Mouse (Mus musculus): ENCODE data around the gene Mreg.

Gene Mreg

DNA sequence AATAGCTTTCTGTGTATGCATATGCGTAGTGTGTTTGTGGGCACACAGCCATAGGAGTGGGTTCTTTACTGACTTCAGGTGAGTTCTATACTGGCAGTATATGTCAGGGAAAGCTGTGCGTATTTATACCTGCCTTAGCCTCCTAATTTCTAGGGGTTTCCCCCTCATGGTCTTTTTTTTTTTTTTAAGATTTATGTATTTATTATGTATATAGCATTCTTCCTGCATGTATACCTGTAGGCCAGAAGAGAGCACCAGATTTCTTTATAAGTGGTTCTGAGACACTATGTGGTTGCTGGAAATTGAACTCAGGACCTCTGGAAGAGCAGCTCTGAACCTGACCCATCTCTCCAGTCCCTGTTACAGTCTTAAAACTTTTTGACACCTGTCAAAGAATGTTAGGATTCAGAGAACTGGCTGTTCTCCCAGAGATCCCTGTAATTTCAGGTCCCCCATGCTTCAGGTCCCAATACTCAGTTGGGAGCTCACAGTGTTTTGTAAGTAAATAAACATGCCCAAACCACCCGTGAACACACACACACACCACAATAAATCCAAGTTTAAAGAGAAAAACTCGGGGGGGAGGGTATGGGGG lies 14.9 kb upstream of the Mreg start:
- no peak for DNase-seq (ENCODE audit: low spot score)

DNA sequence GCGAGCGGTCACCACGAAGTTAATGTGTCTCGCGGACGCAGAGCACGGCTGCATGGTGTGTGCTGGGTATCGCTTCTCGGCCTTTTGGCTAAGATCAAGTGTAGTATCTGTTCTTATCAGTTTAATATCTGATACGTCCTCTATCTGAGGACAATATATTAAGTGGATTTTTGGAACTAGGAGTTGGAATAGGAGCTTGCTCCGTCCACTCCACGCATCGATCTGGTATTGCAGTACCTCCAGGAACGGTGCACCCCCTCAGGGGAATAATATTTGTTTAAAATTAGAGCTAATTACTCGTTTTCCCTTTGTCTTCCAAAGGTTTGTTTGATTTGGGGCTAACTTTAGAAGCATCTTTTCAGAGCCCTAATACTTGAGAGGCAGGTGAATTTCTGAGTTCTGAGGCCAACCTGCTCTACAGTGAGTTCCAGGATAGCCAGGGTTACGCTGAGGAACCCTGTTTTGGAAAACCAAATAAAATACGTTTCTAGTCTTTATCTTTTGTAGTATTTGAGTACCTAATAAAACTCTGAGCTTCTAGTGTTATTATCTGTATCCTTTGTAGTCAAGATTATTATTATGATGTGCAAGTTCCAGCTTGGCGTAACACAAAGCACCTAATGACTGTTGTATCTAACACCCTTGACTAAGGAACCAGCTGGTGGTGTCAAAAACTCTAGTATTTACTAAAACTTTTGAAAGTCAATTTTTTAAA lies 14.2 kb upstream of the Mreg start:
- peak; percentile 51 for DNase-seq (ENCODE audit: low spot score)

DNA sequence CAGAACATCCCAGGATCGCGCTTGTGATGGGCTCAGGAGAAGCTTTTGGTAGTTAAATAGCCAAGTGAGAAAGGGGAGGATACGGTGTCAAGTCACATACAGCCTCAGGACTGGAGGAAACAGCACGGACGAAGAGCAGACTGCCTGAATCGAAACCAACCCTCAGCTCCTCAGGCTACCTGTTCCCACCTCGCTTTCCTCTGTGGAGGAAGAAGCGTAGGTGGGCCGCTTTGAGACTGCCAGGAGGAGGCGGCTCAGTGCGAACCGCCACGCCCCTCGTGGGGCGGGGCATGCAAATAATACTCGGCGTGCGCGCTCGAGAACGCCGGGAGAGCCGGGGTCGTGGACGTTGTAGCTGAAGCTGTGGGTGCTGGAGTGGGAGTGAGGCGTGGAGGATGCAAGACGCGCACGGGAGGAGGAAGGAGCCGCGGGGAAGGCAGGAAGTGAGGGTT lies 13.6 kb upstream of the Mreg start:
- peak; percentile 66 for DNase-seq (ENCODE audit: low spot score)

DNA sequence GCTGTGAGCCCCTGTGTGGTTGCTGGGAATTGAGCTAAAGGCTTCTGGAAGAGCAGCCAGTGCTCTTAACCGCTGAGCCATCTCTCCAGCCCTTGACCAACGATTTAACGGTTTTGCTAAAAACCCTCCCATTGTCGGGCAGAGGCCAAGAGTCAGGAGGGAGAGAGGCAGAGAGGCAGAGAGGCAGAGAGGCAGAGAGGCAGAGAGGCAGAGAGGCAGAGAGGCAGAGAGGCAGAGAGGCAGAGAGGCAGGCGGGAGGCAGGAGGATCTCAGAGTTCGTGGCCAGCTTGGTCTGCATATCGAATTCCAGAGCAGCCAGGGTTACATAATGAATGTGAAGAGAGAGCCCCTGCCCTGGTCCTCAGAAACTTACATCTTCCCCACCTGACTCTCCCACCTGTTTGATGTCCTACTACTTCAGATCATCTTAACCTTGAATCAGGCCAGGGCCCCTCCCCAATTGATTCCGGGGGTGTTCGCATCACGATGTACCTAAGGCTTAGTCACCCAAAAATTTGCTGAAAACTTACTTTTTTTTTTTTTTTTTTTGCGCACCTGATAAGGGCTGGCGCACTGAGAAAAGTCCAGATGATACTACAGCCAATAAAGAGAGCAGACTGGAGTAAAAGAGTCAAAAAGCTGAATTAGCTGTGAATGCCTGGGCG lies 13.1 kb upstream of the Mreg start:
- no peak for DNase-seq (ENCODE audit: low spot score)

DNA sequence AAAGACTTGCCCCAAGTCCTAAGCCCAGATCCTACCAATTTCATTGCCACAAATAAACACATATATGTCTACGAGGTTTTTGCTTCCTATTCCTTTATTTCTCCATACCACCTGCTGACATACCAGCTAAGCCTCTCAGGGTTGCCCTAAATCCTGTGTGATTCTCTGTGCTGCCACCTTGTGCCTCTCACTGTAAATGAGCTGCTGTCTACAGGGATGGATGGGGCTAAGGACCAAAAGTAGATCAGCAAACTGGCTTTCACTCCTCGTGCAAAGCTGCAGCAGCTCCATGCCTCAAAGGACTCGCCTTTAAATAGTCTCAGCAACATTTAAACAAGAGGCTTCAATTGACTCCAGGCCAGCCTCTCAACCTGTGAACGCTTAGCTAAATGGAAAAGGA lies 7.9 kb upstream of the Mreg start:
- DNase-seq (ENCODE audit: low spot score) = peak; percentile 41

DNA sequence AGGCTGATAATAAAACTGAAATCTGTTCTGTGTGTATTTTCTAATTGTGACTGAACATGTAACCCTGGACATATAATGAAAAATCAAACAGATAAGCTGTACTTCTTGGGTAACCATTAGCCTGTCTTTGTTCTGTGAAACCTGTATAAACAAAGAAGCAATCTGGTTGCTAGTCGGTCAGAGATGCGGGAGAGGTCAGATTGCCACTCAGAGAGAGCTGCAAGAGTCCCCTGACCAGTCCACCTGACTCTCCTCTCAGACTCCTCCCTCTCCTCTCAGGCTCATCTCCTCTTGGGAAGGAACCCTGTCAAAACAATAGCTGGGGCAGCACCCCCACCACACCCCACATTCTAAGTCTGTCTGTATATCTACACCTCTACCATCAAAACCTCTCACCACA lies 7.0 kb upstream of the Mreg start:
- DNase-seq (ENCODE audit: low spot score) = no peak

DNA sequence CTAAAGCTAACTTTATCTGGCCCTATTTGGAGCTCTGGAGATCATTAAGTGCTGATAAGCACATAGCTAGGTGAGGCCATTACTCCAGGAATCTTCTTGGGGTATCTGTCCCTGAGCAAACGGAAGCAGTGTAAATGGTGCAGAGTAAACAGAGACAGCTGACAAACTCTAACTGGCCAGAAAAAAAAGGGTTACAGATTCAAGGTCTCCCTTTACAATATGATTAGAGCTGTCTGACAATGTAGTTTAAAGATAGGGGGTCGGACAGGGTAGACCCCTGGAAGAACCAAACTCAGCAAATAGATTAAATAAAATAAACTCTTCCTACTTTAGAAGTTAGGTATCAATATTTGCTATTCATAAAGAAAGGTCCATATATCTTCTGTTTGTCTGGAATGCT lies 6.5 kb upstream of the Mreg start:
- DNase-seq (ENCODE audit: low spot score) = no peak

DNA sequence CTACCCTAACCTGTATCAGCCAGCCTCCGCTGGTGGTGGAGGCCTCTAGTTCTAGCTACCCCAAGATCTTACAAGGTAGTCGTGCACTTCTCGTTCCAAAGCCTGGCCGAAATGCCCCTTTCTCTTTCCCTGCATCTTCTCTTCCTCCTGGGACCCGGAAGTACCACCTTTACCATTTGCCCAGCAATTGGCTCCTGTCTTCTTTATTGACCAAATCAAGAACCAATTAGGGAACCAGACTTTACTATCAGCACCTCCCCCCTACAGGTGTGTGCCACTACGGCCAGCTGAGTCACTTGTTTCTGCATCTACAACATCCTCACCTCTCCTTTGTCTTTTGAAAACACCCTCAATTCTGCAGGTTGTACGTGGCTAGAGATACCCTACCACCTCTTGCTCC lies 4.7 kb upstream of the Mreg start:
- DNase-seq (ENCODE audit: low spot score) = no peak

DNA sequence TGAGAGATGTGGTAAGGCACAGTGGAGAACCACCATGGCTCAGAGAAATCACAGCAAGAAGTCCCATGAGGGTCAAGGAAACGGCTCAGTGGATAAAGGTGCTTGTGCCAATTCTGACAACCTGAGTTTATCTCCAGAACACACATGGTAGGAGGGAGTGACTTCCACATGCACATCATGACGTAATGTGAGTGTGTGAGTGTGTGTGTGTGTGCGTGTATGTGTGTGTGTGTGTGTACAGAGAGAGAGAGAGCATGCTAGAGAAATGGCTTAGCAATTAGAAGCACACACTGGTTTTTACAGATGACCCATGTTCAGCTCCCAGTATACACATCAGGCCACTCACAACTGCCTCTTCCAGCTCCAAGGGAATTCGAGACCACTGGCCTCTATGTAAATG lies 3.1 kb upstream of the Mreg start:
- DNase-seq (ENCODE audit: low spot score) = no peak

DNA sequence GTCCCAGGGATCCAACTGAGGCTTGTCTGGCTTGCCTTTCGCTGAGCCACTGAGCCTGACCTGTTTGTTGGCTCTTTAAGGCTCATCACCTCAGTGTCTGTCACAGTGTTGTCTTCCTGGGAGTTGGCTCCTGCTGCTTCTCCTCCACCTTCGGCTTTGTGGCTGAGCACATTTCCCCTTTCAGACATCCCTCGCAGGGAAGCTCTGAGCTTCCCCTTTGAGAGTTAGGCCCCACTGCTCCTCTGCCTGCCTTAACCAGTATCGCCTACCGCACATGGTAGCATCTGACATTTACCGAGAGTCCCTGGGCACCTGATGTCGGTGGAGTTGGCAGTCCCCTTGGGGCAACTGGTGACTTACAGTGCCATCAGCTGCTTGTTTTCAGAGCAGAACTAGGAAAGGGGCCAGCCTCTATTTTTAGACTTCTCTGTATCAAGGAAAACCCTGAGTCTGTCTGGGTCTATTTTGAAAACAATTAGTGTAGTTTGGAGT lies 2.4 kb upstream of the Mreg start:
- DNase-seq (ENCODE audit: low spot score) = peak; percentile 73

DNA sequence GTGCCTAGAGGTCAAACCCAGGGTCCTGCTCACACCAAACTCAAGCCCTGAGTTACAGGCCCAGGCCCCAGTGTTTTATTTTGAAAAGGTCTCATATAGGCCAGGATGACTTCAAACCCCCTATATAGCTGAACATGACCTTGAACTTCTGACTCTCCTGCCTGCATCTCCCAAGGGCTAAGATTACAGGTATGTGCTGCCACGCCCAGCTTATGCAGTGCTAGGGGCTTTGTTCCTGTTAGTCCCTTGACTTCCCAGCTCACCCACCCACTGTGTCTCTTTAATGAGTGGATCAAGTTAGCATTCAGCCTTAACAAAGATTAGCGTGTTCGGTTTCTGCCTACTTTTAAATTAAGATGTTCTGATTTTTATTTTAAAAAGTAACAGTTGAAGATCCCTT lies 1.8 kb upstream of the Mreg start:
- DNase-seq (ENCODE audit: low spot score) = no peak

DNA sequence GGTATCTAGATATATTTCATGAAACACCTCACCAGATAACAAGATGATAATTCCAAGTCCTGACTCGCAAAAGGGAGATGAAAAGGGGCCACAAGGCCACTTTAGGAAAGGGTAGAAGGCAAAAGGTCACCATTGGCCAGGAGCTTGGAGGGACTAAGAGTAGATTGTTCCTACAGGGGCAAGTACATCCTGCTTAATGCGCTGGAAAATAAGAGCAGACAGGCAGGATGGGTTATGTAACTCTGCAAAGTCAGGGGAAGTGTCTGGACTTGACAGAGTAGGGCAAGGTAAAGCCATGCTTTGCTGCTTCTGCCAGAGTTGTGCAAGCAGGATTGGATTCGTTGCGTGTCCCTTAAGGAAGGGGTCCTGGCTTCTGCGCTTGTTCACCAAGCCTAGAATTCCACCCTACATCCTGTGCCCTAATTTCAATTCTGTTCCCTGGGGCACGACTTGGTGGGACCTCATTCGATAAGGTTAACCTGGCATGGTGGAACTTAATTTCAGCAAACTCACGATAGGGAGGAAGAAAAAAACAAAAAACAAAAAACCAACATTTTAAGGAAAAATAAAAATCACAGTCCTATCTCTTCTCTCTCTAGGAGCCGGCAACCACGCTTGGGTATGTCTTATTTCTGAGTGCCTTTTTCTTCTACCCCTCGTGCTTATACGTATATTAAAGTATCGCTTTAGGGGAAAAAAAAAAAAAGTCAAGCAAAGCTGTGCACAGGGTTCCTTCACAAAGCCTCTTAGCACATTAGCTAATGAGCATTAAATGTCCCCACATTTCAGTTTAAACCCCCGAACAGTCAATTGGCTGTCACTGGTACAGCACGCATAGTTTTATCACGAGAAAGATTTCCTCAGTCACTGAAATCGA lies 1.1 kb downstream of the Mreg start:
- no peak for DNase-seq (ENCODE audit: low spot score)

DNA sequence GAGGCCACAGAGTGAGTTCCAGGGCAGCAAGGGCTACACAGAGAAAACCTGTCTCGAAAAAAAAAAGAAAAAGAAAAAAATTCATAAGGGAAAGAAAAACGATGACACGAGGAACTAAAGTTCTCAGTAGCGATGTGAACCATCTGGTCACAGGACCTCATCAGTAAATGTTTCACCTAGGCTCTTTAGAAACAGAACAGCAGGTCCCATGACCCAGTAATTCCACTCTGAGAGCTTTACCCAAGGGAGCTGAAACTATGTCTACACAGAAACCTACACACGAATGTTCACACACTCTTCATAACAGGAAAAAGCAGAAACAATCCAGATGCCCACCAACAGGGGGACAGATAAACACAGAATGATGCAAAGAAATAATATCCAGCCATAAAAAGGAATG lies 4.0 kb downstream of the Mreg start:
- DNase-seq (ENCODE audit: low spot score) = no peak

DNA sequence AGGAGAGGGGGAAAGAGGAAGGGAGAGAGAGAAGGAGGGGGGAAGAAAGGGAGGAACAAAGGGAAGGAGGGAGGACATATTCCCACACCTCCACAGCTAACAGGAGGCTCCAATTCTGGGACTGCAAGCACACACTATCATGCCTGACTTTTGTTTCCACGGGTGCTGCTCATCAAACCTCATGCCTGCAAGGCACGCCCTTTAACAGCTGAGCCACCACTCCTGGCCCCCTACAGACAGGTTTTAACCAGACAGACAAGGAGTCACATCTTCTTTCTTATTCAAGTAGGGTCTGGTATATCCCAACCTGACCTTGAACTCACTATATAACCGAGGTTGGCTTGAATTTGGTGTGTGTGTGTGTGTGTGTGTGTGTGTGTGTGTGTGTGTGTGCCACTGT lies 7.0 kb downstream of the Mreg start:
- DNase-seq (ENCODE audit: low spot score) = no peak

DNA sequence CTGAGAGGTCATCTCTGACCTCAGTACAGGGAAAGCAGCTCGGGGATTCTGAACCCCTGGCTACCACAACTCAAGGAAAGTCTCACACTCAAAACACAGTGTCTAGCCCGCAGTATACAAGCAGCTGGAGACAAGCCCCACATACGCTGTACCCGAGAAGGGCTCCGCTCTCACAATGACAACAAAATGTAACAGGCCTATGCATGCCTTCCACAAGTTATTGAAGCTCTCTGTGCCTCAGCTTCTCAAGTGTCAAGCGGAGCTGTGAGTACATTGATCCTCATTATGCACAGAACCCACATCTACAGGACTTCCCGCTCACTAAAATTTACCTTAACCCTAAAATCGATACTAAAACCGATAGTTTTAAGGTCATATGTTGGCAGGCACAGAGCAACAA lies 8.9 kb downstream of the Mreg start:
- no peak for DNase-seq (ENCODE audit: low spot score)

DNA sequence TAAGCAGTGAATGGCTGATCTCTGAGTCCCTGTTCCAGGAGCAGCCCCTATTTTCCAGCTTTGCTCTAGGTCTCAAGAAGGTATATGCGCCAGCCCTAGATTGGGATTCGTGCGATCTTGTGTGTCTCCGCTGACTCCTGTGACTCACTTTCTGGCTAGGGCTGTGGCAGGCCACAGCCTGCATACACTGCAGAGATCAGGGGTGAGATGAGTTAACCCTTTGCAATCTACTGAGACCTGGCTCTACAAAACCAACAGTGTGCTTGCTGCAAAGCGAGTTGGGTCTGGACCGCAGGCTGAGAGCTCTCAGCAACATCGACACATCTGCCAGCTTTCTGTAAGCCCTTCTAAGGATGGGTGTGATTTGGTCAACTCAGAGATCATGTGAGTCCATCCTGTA lies 9.4 kb downstream of the Mreg start:
- no peak for DNase-seq (ENCODE audit: low spot score)

DNA sequence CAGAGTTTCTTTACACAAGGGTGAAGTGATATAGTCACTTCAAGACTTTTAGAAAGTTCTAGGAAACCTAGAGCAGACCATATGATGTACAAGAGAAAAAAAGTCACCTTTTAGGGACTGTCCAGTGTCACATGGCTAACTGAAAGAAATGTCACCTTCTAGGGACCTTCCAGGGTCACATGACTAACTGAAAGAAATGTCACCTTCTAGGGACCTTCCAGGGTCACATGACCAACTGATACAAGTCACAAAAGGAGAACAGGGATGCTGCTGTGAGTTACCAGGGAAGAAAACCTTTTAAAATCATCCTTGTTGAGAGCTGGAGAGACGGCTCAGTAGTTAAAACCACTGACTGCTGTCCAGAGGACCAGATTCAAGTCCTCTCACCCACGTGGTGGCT lies 10.0 kb downstream of the Mreg start:
- DNase-seq (ENCODE audit: low spot score) = no peak

DNA sequence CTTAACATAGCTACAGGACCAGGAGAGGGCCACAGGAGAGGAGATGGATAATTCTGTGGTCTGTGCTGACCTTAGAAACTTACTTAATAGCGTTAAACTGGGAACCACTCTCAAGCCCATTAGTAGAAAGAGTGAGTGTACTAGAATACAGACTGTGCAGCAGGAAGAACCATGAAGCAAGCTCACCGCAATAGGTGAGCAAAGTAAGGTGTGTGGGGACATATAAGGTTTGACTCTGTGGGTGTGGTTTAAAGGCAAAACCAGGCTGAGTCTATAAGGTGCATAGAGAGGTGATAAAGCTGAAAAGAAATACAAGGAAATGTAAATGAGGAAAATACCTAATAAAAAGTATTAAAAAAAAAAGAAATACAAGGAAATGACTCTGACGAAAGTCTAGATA lies 11.0 kb downstream of the Mreg start:
- DNase-seq (ENCODE audit: low spot score) = no peak

DNA sequence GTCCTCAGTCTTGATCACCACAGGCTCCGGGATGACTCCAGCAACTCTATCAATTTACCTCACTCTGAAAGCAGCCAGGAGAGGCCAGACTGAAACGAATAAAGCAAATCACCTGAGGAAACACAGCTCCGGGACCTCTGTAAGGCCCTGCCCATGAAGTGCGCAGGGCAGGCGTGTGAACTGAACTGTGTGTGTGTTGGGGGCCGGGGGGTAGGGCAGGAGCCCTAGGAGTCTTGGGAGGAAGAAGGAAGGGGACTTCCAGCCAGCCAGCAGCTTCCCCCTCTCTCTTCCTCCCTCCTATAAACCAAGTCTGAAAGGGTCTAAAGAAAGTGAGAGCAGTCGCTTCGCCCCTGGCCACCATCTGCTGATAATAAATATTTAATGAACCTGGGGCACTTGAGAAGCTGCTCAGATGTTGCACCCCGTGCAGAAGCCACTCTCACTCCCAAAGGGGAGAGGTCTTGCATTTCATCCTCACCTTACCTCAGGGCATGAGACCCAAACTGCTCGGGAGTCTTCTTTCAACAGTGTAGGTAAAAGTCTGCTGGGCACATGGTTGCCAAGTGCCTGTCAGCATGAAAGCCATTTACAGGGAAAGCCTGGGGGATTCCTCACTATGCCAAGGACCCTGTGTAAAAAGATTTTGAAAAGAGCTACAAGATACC lies 13.8 kb downstream of the Mreg start:
- no peak for DNase-seq (ENCODE audit: low spot score)

DNA sequence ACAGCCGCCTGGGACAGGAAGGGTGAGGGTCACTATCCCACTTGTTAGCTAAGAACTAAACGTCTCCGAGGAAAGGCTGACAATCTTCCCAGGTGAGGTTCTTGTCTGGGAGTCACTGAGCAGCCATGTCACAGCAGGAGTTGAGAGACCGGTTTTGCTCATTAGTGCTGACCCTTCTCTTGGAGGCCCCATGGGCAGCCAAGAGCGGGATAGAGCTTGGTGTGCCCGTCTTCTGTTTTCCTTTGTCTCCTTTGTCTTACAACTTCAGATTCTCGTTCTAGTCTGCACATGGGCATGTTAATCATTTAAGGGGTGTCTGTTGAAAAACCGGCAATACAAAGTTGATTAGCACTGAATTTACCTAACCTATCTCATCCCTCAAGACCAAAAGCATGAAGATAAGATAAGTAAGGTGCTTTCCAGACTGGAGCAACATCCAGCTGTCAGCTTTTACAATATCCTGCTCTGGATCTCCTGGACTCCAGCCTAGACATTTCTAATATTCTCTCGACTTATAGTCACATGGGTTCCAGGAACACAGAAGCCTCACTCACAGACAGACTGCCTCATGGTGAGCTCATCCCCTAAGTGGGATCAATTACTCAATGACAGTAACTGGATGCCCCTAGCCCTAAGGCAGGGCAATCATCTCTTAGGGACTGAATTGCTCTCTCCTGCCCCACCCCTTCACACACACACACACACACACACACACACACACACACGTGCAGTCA lies 15.3 kb downstream of the Mreg start:
- no peak for DNase-seq (ENCODE audit: low spot score)

DNA sequence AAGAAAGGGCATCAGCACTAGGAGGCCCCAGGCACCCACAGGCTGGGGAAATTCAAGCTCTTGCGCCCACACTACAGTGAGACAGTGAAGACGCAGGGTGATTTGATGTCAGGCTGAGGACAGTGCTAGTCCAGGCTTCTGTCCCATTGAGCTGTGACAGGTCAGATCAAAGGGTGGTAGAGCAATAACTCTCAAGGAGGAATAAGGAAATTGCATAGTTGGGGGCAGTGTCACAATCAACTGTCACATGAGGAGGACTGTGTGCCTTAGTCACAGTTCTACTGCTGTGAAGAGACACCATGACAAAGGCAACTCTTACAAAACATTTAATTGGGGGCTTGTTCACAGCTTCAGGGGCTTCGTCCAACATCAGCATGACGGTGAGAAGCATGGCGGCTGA lies 16.0 kb downstream of the Mreg start:
- no peak for DNase-seq (ENCODE audit: low spot score)
